8 mouse cellular contexts compared by ENCODE assay signal in the genomic region with DNA sequence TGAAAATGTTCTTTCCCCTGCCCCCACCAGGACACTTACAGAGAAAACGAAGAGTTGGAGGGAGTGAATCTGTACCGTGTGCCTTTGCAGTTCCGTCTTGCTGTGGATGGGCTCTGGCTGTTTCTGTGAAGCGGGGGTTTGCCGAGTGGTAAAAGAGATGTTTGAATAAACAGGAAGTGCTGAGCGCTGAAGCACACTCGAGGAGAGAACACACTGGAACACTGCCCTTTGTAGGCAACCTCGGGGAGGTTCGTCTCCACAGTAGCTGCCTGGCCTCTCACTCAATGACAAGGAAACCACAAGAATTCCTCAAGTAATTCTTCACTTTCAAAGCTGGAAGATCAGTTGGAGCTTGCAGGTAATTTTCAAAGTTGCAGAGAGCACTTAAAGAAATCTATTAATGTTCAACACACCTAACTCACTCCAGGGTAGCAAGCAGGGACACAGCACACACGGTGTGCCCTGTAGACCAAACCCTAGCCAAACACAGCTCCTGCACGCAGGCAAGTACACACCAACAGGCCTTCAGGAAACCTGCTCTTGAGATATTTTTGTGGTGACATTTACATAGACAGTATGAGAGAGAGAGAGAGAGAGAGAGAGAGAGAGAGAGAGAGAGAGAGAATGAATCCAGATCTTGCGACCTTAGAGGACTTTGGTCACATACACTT.
DNase-seq lines count a peak whose midpoint lies in the region; ATAC-seq and TF ChIP-seq lines count a peak whose summit lies in the region.

No protein-coding gene starts in this region.

- H3K9me3 ChIP-seq in embryonic facial prominence, embryonic 10.5 days, result no peaks in the 10 kb centered on the region
- no peaks in the 10 kb centered on the region for H3K9me3 ChIP-seq in heart, postnatal 0 days (replicated peaks; ENCODE audit: control insufficient read depth, low read length)

- ATAC-seq in heart, postnatal 0 days (ENCODE audit: insufficient read depth, low read depth), result peak; percentile 31

- no peak for TF ChIP-seq EP300 in heart, postnatal 0 days (IDR thresholded peaks at IDR 0.05; ENCODE audit: low read depth)

- H3K9ac ChIP-seq in heart, postnatal 0 days (replicated peaks; ENCODE audit: low read depth, low read length), result peak overlapping the region; percentile 61

- peak overlapping the region; percentile 51 for H3K4me3 ChIP-seq in testis, adult 2 months (ENCODE audit: control insufficient read depth, low read depth, low read length)
- peak overlapping the region; percentile 41; the same call in 1 of the 2 replicates for H3K4me3 ChIP-seq in embryonic facial prominence, embryonic 10.5 days
- peak overlapping the region; percentile 49 for H3K4me3 ChIP-seq in heart, postnatal 0 days (ENCODE audit: low read depth, low read length)

- no peaks in the 10 kb centered on the region for H3K27me3 ChIP-seq in testis, adult 2 months (ENCODE audit: control insufficient read depth, insufficient read depth, low read length)
- H3K27me3 ChIP-seq in embryonic facial prominence, embryonic 10.5 days (replicated peaks; ENCODE audit: low read depth, poor library complexity, severe bottlenecking), result 0 out of 2 replicates have a peak, but pooled peaks cover 6% of the 10 kb centered on the region
- no peaks in the 10 kb centered on the region for H3K27me3 ChIP-seq in heart, postnatal 0 days (ENCODE audit: control insufficient read depth, insufficient read depth, low read length)

- no peaks in the 10 kb centered on the region for H3K4me1 ChIP-seq in testis, adult 2 months (ENCODE audit: control insufficient read depth, insufficient read depth, low read length)
- peaks cover 85% of the 10 kb centered on the region for H3K4me1 ChIP-seq in embryonic facial prominence, embryonic 10.5 days
- H3K4me1 ChIP-seq in heart, postnatal 0 days (ENCODE audit: control insufficient read depth, insufficient read depth), result peaks cover 35% of the 10 kb centered on the region

- H3K4me2 ChIP-seq in heart, postnatal 0 days (ENCODE audit: low read depth, low read length), result peak overlapping the region; percentile 67

- TF ChIP-seq POLR2A in testis, adult 2 months (IDR thresholded peaks at IDR 0.05; ENCODE audit: control insufficient read depth, low read depth, low read length), result no peak

- TF ChIP-seq CTCF in testis, adult 2 months (IDR thresholded peaks at IDR 0.05; ENCODE audit: control insufficient read depth, insufficient read depth, insufficient replicate concordance, low read depth, low read length), result no peak
- TF ChIP-seq CTCF in heart, postnatal 0 days (IDR thresholded peaks at IDR 0.05; ENCODE audit: low read depth), result no peak

- no peaks in the 10 kb centered on the region for H3K36me3 ChIP-seq in testis, adult 2 months (ENCODE audit: control insufficient read depth, insufficient read depth, low read length)
- H3K36me3 ChIP-seq in embryonic facial prominence, embryonic 10.5 days (replicated peaks), result no peaks in the 10 kb centered on the region
- no peaks in the 10 kb centered on the region for H3K36me3 ChIP-seq in heart, postnatal 0 days (replicated peaks; ENCODE audit: control insufficient read depth, insufficient read depth, low read length)

- WGBS in embryonic facial prominence, embryonic 10.5 days, result 27% methylated on average over 12 of the region's 12 CpGs
- 5% methylated on average over 12 of the region's 12 CpGs for WGBS in heart, postnatal 0 days

- H3K27ac ChIP-seq in testis, adult 2 months (ENCODE audit: control insufficient read depth, insufficient read depth, low read depth, low read length), result peak overlapping the region; percentile 50
- H3K27ac ChIP-seq in embryonic facial prominence, embryonic 10.5 days (replicated peaks), result peak overlapping the region; percentile 81
- peak overlapping the region; percentile 97 for H3K27ac ChIP-seq in heart, postnatal 0 days (ENCODE audit: low read depth)

- DNase-seq in testis, postnatal 14 days (ENCODE audit: low spot score), result no peak
- DNase-seq in embryonic facial prominence, embryonic 10.5 days (ENCODE audit: low spot score), result peak; percentile 39
- peak; percentile 67 for DNase-seq in heart, postnatal 0 days (ENCODE audit: low spot score)
- peak; percentile 60 for DNase-seq in kidney, postnatal 14 days
- DNase-seq in lung, postnatal 25 days (ENCODE audit: low spot score), result peak; percentile 92
- DNase-seq in retina, postnatal 1 day, result peak; percentile 28
- no peak for DNase-seq in cerebellum, adult 9-11 months

Comparison
In these comparisons a context has a peak if more than half of its experiments do, and no peak if none do; other contexts are left out.
1. DNase-seq: peak in embryonic facial prominence, embryonic 10.5 days (single experiment), heart, postnatal 0 days (single experiment), kidney, postnatal 14 days (single experiment), lung, postnatal 25 days (single experiment) and retina, postnatal 1 day (single experiment); none in testis, postnatal 14 days (single experiment) and cerebellum, adult 9-11 months (single experiment).
2. Peak in every context shown above with its lines, with median percentiles within 50 percentile points of each other: H3K27ac ChIP-seq and H3K4me3 ChIP-seq.